Mouse (Mus musculus) heart, adult 8-10 months (tissue): ENCODE results near the gene Hoxb3. TPM values are rescaled to one million over a fixed set of nuclear protein-coding genes. Genes with fewer than 3 reads are reported as not detected.

Source experiments
- DNase-seq: peaks from one replicate; pipeline ENCODE4 v3.0.0; 2022; ENCODE audit warnings: low spot score
- total RNA-seq, 4 experiments: library from RNA; stranded (reverse); gene quantifications; 2 replicates each; pipeline ENCODE4 v1.2.4; 2022

Hoxb3 gene
- total RNA-seq, 4 experiments from 2014 or later, result 0.25 to 0.37 (median 0.30) TPM

- DNase-seq, result no peak
These were observed 5.3 kb upstream of the Hoxb3 start, which contains the start of gene Hoxb4 for GRCm38 (mm10) chr11:96317608-96318367. Hoxb4 (plus strand) TSS chr11:96318267.

GRCm38 (mm10) chr11:96318368-96319070 is 4.6 kb upstream of the Hoxb3 start:
- peak; percentile 67 for DNase-seq

GRCm38 (mm10) chr11:96319071-96319902 is 3.8 kb upstream of the Hoxb3 start:
- DNase-seq, result no peak

DNA sequence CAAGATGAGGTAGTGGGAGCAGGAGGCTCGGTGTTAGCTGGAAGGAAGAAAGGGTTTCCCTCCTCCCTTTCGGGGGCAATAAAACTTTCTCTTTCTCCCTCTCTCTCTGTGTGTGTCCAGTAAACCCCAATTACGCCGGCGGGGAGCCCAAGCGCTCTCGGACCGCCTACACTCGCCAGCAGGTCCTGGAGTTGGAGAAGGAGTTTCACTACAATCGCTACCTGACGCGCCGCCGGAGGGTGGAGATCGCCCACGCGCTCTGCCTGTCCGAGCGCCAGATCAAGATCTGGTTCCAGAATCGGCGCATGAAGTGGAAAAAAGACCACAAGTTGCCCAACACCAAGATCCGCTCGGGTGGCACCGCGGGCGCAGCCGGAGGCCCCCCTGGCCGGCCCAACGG is 3.2 kb upstream of the Hoxb3 start:
- no peak for DNase-seq

DNA sequence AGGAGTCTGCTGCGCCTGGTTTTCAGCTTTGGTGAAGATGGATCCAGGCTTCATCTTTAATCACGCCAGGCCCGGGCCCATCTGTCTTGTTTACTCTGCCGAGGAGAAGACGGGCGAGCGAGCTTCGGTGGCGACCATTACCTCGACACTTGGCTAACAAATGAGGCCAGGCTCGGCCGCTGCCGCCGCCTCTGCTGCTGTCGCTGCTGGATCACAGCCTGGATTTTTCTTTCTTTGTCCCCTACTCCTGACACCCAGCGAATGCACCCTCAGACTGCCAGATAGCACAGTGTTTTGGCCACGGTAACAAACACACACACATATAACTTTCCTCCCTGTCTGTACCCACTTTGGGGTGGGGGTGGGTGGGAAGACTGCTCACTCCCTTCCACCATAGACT is 2.4 kb upstream of the Hoxb3 start:
- no peak for DNase-seq

DNA sequence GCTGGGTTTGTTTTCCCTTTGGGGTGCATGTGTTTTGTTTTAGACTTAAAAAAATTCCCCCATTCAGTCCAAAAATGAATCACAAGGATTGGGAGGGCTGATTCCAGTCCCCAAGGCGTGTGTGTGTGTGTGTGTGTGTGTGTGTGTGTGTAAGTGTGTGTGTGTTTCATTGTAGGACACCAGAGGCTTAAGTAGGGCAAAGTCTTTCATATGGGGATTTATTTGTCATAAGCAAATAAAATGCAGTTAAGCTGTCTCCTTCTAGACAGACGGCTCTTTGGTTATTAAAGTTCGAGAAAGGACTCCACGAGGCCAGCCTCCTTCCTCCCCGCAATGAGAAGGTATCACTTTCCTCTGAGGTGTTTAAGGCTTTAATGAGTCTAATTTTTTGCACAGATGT is 1.3 kb upstream of the Hoxb3 start:
- no peak for DNase-seq

- DNase-seq, result no peak
These were observed 388 bp upstream of the Hoxb3 start for GRCm38 (mm10) chr11:96322738-96323137.

GRCm38 (mm10) chr11:96324125-96324524 is 999 bp downstream of the Hoxb3 start:
- no peak for DNase-seq

DNA sequence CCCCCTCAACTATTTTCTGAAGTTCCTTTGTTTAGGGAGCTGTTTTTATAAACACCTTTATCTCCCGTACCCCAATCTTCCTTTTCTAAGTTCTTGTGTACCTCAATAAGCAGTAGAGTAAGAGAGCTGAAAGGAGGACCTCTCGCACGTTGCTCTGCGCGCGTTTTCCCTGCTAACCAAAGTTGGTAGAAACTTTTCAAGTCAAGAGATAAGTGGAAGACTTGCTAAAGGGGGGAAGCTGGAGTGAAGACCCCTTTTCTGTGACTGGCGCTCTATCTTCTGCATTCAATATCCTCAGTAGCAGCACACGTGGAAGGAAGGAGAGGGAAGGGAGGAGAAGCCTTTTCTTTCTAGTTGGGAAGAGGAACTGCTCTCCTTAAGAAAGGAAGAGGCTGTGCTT is 1.8 kb downstream of the Hoxb3 start:
- DNase-seq, result no peak

- no peak for DNase-seq
These were observed 2.7 kb downstream of the Hoxb3 start for GRCm38 (mm10) chr11:96325747-96326212.

- DNase-seq, result no peak
These were observed 3.6 kb downstream of the Hoxb3 start for GRCm38 (mm10) chr11:96326705-96327104.

GRCm38 (mm10) chr11:96327122-96327521 is 4.0 kb downstream of the Hoxb3 start:
- DNase-seq, result no peak

- no peak for DNase-seq
These were observed 4.6 kb downstream of the Hoxb3 start for GRCm38 (mm10) chr11:96327750-96328149.

GRCm38 (mm10) chr11:96328605-96329004 is 5.5 kb downstream of the Hoxb3 start:
- DNase-seq, result no peak

DNA sequence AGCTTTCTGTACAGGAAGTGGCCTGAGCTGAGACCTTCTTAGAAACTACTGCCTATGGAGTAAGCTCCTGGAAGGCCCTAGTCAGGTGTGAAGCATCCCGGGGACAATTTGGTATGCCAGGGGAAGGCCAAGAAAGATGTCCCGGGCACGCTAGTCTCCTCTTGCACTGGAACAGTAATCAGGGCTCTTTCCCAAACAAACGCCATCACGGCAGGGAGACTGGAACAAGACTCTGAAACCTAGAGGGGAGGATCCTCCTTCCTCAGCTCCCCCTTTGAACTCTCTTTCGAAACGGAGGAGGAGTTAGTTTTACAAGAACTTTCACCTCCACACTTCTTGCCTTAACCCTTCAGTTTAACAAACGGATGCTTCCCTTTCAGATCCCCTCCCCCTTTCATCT is 9.0 kb downstream of the Hoxb3 start:
- no peak for DNase-seq

- DNase-seq, result no peak
These were observed 9.5 kb downstream of the Hoxb3 start for GRCm38 (mm10) chr11:96332618-96333032.

- no peak for DNase-seq
These were observed 10.3 kb downstream of the Hoxb3 start for GRCm38 (mm10) chr11:96333241-96334001.

DNA sequence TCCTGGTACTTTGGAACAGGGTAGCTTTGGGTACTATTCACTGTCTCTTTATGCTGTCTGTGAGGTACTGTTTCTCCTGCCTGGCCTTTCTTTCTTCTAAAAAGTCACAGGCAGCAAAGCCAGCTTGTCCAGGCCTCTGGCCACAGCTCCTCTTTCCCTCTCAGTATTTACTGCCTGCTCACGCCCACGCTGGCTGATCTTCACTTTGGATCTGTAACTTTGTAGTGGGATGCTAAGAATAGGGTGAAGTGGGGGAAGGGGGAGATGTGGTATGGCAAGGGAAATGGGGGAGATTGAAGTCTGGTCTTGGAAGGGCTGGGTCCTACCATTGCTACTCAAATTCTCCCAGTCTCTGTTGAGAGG is 10.9 kb downstream of the Hoxb3 start:
- DNase-seq, result no peak

DNA sequence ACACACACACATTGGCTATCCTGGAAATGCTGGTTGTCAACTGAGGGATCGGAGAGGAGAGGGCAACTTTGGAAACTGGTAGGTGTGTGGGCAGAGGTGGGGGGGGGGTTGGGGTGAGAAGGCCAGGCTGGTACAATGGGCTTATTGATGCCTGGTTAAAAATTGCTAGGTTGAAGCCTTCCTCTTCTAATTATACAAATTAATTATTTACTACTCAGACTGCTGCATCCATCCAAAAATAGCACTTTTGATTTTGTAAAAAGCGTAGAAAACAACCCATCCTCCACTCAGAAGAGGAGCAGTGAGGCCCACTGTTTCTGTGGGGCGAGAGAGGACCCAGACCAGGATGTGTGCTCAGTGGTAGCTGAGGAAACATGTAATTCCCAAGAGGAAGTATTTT is 11.9 kb downstream of the Hoxb3 start:
- DNase-seq, result no peak

- no peak for DNase-seq
These were observed 13.5 kb downstream of the Hoxb3 start for GRCm38 (mm10) chr11:96336597-96336996.

GRCm38 (mm10) chr11:96337026-96337425 is 13.9 kb downstream of the Hoxb3 start:
- no peak for DNase-seq
